Mouse (Mus musculus) yolk sac, embryonic 10.5 days (tissue): ENCODE measurements around the gene Lrrc4b.

Experiments
- DNase-seq: peaks from one replicate; pipeline ENCODE4 v3.0.0-alpha.2; 2017; ENCODE audit warnings: low spot score

Lrrc4b gene

DNA sequence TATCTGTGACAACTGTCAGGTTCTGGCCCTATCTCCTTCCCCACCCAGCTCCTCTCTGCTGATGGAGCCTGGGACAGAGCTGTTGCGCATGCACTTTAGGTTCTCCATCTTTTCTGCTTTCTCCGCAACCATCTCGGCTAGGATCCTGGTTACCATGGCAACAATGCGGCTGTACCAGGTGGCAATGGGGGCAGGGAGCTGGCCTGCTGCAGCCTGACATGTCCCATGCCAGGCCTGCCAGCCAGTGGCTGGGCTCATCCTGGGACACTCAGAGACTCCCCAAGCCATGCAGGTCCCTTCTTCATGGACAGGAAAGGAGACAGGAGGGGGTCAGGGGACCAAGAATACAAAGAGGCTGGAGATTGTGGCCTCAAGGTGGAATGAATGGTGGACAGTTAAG lies 35.7 kb downstream of the Lrrc4b start:
- no peak for DNase-seq

DNA sequence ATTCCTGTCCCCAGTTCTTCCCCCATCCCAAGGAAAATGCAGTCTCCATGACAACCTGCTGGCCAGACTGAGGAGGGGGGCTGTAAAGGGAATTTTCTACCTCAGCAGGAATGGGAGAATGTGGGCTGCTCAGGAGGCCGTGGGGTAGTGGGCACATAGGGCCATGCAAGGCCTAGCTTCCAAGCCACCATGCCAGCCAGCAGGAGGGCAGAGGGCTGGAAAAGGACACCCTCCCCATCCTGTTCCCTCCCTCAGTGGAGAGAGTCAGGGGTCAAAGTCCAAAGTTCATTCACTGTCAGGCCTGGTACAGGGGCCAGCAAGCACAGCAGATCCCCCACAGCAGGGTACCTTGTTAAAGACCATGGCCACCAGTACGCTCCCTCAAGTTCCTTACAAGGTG lies 36.3 kb downstream of the Lrrc4b start, which contains the start of gene Aspdh:
Gene Aspdh, plus strand, starts transcription at position 281 of the 400 bp plus-strand sequence.
- peak; percentile 59 for DNase-seq

DNA sequence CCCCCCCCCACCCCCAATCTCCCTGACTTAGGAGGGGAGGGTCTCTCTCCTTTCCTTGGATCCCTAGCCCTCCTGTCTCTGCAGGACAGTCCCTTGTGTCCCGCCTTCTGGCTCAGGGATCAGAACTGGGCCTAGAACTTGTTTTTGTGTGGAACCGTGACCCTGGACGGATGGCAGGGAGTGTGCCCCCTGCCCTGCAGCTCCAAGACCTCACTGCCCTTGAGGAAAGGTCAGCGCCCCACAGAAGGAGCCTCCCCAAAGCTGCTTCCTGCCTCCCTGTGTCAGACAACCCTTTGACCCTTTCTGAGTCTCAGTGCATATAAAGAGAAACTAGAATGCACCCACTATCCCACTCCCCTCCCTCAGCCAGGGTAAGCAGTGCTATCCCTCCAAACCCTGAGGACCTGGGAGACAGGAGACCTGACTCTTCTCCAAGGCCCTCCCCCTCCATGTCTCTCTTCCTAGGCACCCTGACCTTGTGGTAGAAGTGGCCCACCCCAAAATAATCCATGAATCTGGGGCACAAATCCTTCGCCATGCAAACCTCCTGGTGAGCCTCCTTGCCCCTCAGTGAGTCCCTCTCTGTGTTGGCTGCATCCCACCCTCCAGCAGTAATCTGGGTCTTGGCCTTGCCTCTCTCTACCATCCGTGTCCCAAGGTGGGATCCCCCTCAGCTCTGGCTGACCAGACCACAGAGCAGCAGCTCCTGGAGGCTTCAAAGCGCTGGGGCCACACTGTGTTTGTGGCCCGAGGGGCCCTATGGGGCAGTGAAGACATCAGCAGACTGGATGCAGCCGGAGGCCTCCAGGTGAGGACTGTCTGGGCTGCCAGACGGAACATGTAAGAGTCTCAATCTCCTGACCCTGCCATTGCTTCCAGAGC lies 37.4 kb downstream of the Lrrc4b start:
- DNase-seq: no peak

- no peak for DNase-seq
Measured at GRCm38 (mm10) chr7:44466888-44467311, 38.1 kb downstream of the Lrrc4b start.

DNA sequence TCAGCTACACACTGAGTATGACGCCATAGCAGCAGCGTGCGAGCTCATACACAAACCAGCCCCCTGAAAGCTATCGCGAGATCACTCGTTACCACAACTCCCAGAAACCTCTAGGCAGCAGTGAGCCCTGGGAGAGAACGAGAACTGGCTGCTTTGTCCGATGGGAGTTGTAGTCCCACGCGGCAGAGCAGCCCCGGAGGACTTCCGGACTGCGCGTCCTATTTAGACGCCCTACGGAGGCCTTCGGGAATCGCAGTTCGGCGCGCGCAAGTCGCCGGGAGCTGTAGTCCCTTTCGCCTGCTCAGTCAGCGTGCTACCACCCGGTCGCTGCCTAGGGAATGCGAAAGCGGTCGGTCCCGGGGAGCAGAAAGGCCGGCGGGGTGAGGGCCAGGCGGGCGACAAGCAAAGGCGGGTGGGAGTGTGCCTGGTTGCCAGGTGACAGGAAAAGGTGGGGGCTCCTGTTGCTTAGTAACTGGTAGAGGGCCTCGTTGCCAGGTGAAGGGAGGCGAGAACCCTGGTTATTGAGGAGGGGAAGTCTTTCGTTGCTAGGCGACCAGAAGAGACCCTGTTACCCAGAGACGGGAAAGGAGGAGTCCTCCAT lies 39.1 kb downstream of the Lrrc4b start, which contains the start of gene Josd2:
Gene Josd2, plus strand, starts transcription at position 170 of the 601 bp plus-strand sequence.
- peak; percentile 97 for DNase-seq

DNA sequence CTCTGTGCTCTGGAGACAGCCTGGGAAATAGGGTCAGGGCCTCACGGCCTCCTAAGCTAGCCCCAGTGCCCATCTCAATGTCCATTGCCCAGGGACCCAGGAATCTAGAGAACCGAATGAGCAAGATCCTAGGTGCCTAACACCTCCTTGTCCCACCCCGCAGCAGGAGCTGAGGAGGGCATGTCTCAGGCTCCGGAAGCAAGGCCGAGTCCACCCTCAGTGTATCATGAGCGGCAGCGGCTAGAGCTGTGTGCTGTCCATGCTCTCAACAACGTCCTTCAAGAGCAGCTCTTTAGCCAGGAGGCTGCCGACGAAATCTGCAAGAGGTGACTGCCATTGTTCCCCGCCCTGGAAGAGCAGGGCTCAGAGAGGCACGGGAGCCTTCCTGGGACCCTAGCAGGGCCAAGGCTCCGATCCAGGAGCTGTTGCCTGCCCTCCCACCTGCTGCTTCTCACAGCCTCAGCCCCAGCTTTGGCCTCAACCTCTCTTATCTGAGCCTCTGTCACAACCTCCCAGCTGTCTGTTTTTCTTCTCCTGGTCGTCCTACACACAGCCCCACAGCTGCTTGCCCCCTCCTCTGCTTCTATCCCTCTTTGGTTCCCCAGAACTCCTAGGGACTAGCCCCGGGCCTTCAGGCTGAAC lies 39.9 kb downstream of the Lrrc4b start:
- DNase-seq: no peak

GRCm38 (mm10) chr7:44469677-44470675 lies 41.2 kb downstream of the Lrrc4b start:
- no peak for DNase-seq

GRCm38 (mm10) chr7:44470696-44471612 lies 42.1 kb downstream of the Lrrc4b start:
- DNase-seq: no peak

- no peak for DNase-seq
Measured at GRCm38 (mm10) chr7:44471880-44472557, 43.2 kb downstream of the Lrrc4b start.

DNA sequence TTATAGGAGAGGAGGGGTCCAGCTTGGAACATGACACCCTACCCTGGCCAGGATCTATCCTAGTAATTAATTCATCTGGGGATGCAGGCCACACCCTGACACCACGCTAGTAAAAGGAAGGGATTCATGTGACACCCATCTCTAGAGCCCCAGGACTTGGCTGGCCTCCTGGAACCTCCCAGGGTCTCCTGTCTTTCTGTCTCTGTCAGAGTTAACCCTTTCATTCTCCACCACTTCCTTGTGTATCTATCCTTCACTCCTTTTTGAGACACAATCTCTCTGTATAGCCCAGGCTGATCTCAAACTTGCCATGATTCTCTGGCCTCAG lies 43.7 kb downstream of the Lrrc4b start:
- no peak for DNase-seq

DNA sequence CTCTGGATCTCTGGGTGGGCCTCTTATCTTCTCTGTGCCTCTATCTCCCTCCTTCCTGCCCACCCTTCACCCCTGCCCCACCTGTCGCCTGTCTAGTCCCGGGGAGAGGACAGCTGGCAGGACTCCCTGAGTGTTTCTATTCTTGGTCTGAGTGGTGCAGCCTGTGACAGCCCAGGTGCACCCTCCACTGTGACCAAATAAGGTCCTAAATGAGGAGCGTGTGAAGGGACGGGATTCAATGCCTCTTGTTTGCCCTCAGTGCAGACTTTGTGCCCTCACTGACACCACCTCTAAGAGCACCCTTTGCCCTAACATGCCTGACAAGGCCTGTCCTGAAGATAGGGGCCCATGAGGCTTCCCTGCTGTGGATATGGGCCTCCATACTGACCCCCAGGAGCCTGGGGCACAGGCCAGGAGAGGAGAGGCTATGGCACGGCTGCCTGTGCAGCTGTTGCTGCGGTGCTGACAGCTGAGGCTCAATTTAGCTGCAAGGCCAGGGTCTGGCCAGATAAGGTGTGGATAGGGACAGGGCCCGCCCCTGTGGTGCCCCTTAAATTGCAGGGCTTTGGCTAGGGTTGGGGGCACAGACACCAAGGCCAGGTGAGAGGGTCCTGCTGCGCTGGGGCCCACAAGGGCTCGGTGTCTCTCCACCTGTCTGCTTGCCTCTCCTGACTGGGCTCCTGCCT lies 44.3 kb downstream of the Lrrc4b start:
- DNase-seq: no peak

GRCm38 (mm10) chr7:44474419-44474818 lies 45.6 kb downstream of the Lrrc4b start:
- no peak for DNase-seq

GRCm38 (mm10) chr7:44475046-44475614 lies 46.3 kb downstream of the Lrrc4b start:
- no peak for DNase-seq

GRCm38 (mm10) chr7:44482836-44483435 lies 54.1 kb downstream of the Lrrc4b start:
- no peak for DNase-seq

GRCm38 (mm10) chr7:44484109-44484508 lies 55.3 kb downstream of the Lrrc4b start:
- DNase-seq: no peak

- peak; percentile 52 for DNase-seq
Measured at GRCm38 (mm10) chr7:44484841-44485571, 56.2 kb downstream of the Lrrc4b start.

GRCm38 (mm10) chr7:44485572-44486195 lies 56.9 kb downstream of the Lrrc4b start:
- DNase-seq: no peak
